Mouse (Mus musculus) embryonic facial prominence, embryonic 13.5 days (tissue): ENCODE results near the gene Cbfb. TPM values are rescaled to one million over a fixed set of nuclear protein-coding genes. Genes with fewer than 3 reads are reported as not detected.
A peak's percentile ranks its signal among the peaks of the same experiment; 100 is the strongest.
"Not testable (repeated sequence)": the region's sequence is repeated elsewhere in the genome, so short reads cannot be mapped to it uniquely, and the experiment has no call there.

Source experiments
- ATAC-seq: fragments of 200-750 bp; cut with Nextera tagmentation; 2 replicates; pipeline ENCODE4 v1.8.0; 2017; ENCODE audit warnings: low read depth; ENCODE audit not compliant: insufficient number of reproducible peaks, insufficient read depth, low FRiP score, low TSS enrichment
- H3K27ac ChIP-seq: fragments of 300-500 bp; sonication (generic); 2 replicates; pipeline ENCODE4 v1.5.1; 2015; ENCODE audit warnings: moderate library complexity, mild to moderate bottlenecking, inconsistent platforms
- H3K27me3 ChIP-seq: fragments of 300-500 bp; sonication (generic); 2 replicates; pipeline ENCODE4 v1.6.1; 2015; ENCODE audit warnings: mild to moderate bottlenecking, inconsistent platforms
- H3K36me3 ChIP-seq: fragments of 300-500 bp; sonication (generic); 2 replicates; pipeline ENCODE4 v1.6.1; 2015; ENCODE audit warnings: mild to moderate bottlenecking, inconsistent platforms
- H3K4me1 ChIP-seq: fragments of 300-500 bp; sonication (generic); 2 replicates; pipeline ENCODE4 v1.6.1; 2015; ENCODE audit warnings: inconsistent platforms
- H3K4me2 ChIP-seq: fragments of 300-500 bp; sonication (generic); 2 replicates; pipeline ENCODE4 v1.6.1; 2015; ENCODE audit warnings: moderate library complexity, mild to moderate bottlenecking, inconsistent platforms
- H3K4me3 ChIP-seq: fragments of 300-500 bp; sonication (generic); 2 replicates; pipeline ENCODE4 v1.5.1; 2015; ENCODE audit warnings: mild to moderate bottlenecking, inconsistent platforms
- H3K9ac ChIP-seq: fragments of 300-500 bp; sonication (generic); 2 replicates; pipeline ENCODE4 v1.6.1; 2015; ENCODE audit warnings: mild to moderate bottlenecking, inconsistent platforms
- H3K9me3 ChIP-seq: fragments of 300-500 bp; sonication (generic); 2 replicates; pipeline ENCODE4 v1.6.1; 2016; ENCODE audit warnings: inconsistent platforms
- WGBS: fragments of 180-500 bp; shearing (Covaris S2); methylation state at CpG from one replicate; pipeline ENCODE4 v1.1.7; 2015; ENCODE audit warnings: mixed read lengths; 5-methylcytosine and 5-hydroxymethylcytosine counted together
- polyA plus RNA-seq: library from polyadenylated mRNA; unstranded; fragments of >200 nt; fragmentation: Nextera tagmentation; extraction: Ambion mirVana; gene quantifications from 2 replicates; pipeline ENCODE4 v1.2.1, GENCODE M21; 2015

Cbfb gene
- polyA plus RNA-seq, 1 experiment from 2014 or later = 102 TPM

- Histone ChIP-seq H3K4me3 (peak overlapping the region; percentile 73), H3K27ac (peak overlapping the region; percentile 82), H3K36me3 (no peaks in the 10 kb centered on the region), H3K9ac (peak overlapping the region; percentile 88), H3K4me2 (peak overlapping the region; percentile 79), H3K4me1 (peaks cover 17% of the 10 kb centered on the region), H3K27me3 (no peaks in the 10 kb centered on the region), H3K9me3 (no peaks in the 10 kb centered on the region)
- WGBS = under 1% methylated on average over 27 of the region's 27 CpGs
- no peak; the same call in 1 of the 2 replicates for ATAC-seq
Measured at GRCm38 (mm10) chr8:105225272-105225593, 54.8 kb downstream of the Cbfb start.

- 31% methylated on average over 6 of the region's 6 CpGs for WGBS
- H3K36me3 ChIP-seq = no peaks in the 10 kb centered on the region
- no peaks in the 10 kb centered on the region for H3K27me3 ChIP-seq
- peaks cover 17% of the 10 kb centered on the region for H3K4me1 ChIP-seq
- no peak for ATAC-seq
- H3K27ac ChIP-seq = no peak overlapping the region
- H3K4me3 ChIP-seq = peak overlapping the region; percentile 73
- peak overlapping the region; percentile 88 for H3K9ac ChIP-seq
- peak overlapping the region; percentile 79 for H3K4me2 ChIP-seq
- no peaks in the 10 kb centered on the region for H3K9me3 ChIP-seq
Measured at GRCm38 (mm10) chr8:105225917-105226316, 55.4 kb downstream of the Cbfb start.

GRCm38 (mm10) chr8:105231503-105232320 is 61.2 kb downstream of the Cbfb start:
- Histone ChIP-seq H3K27ac (no peak overlapping the region), H3K4me2 (no peak overlapping the region), H3K36me3 (peaks cover 28% of the 10 kb centered on the region), H3K27me3 (no peaks in the 10 kb centered on the region), H3K9me3 (no peaks in the 10 kb centered on the region), H3K4me3 (no peak overlapping the region), H3K9ac (no peak overlapping the region), H3K4me1 (peaks cover 2% of the 10 kb centered on the region; the same call in 1 of the 2 replicates)
- no peak for ATAC-seq
- WGBS = 84% methylated on average over 12 of the region's 12 CpGs

GRCm38 (mm10) chr8:105232321-105232693 is 61.8 kb downstream of the Cbfb start:
- 91% methylated on average over 4 of the region's 4 CpGs for WGBS
- H3K27me3 ChIP-seq, ATAC-seq, H3K27ac ChIP-seq, H3K9me3 ChIP-seq, H3K9ac ChIP-seq, H3K4me3 ChIP-seq, H3K4me2 ChIP-seq, H3K4me1 ChIP-seq: not testable (repeated sequence)
- peaks cover 31% of the 10 kb centered on the region for H3K36me3 ChIP-seq

GRCm38 (mm10) chr8:105233126-105233935 is 62.9 kb downstream of the Cbfb start:
- H3K27ac ChIP-seq = no peak overlapping the region
- H3K27me3 ChIP-seq = no peaks in the 10 kb centered on the region
- 77% methylated on average over 1 of the region's 1 CpGs for WGBS
- ATAC-seq = no peak
- peaks cover 31% of the 10 kb centered on the region for H3K36me3 ChIP-seq
- H3K4me3 ChIP-seq = no peak overlapping the region
- no peak overlapping the region for H3K9ac ChIP-seq
- H3K4me1 ChIP-seq = no peaks in the 10 kb centered on the region
- no peaks in the 10 kb centered on the region for H3K9me3 ChIP-seq
- no peak overlapping the region for H3K4me2 ChIP-seq

GRCm38 (mm10) chr8:105235206-105235605 is 64.7 kb downstream of the Cbfb start:
- Histone ChIP-seq H3K36me3 (peaks cover 49% of the 10 kb centered on the region), H3K4me1 (no peaks in the 10 kb centered on the region), H3K27me3 (no peaks in the 10 kb centered on the region), H3K9me3 (no peaks in the 10 kb centered on the region), H3K4me2 (no peak overlapping the region), H3K27ac (no peak overlapping the region), H3K9ac (no peak overlapping the region), H3K4me3 (no peak overlapping the region)
- ATAC-seq = no peak
- WGBS = 56% methylated on average over 1 of the region's 1 CpGs

GRCm38 (mm10) chr8:105237442-105238142 is 67.1 kb downstream of the Cbfb start:
- 92% methylated on average over 14 of the region's 14 CpGs for WGBS
- Histone ChIP-seq H3K36me3 (peaks cover 66% of the 10 kb centered on the region), H3K9me3 (no peaks in the 10 kb centered on the region), H3K4me3 (no peak overlapping the region), H3K4me1 (no peaks in the 10 kb centered on the region), H3K9ac (no peak overlapping the region), H3K27ac (no peak overlapping the region), H3K4me2 (no peak overlapping the region), H3K27me3 (no peaks in the 10 kb centered on the region)
- ATAC-seq = no peak

- WGBS = 94% methylated on average over 7 of the region's 7 CpGs
- Histone ChIP-seq H3K9ac (no peak overlapping the region), H3K4me3 (no peak overlapping the region), H3K27me3 (no peaks in the 10 kb centered on the region), H3K4me1 (no peaks in the 10 kb centered on the region), H3K4me2 (no peak overlapping the region), H3K36me3 (peaks cover 57% of the 10 kb centered on the region), H3K9me3 (no peaks in the 10 kb centered on the region), H3K27ac (no peak overlapping the region)
- ATAC-seq = no peak
Measured at GRCm38 (mm10) chr8:105241016-105241415, 70.5 kb downstream of the Cbfb start.

- peaks cover 14% of the 10 kb centered on the region for H3K27me3 ChIP-seq
- H3K27ac ChIP-seq = no peak overlapping the region
- 92% methylated on average over 6 of the region's 6 CpGs for WGBS
- no peak overlapping the region for H3K4me2 ChIP-seq
- H3K9ac ChIP-seq = no peak overlapping the region
- no peak for ATAC-seq
- no peaks in the 10 kb centered on the region for H3K9me3 ChIP-seq
- no peak overlapping the region for H3K4me3 ChIP-seq
- peaks cover 20% of the 10 kb centered on the region for H3K4me1 ChIP-seq
- H3K36me3 ChIP-seq = peaks cover 62% of the 10 kb centered on the region
Measured at GRCm38 (mm10) chr8:105251954-105252353, 81.5 kb downstream of the Cbfb start.

- Histone ChIP-seq H3K4me2 (0 out of 2 replicates have a peak overlapping the region, but pooled peaks have one; percentile 90), H3K36me3 (peaks cover 55% of the 10 kb centered on the region), H3K27me3 (peaks cover 22% of the 10 kb centered on the region), H3K4me1 (peaks cover 20% of the 10 kb centered on the region), H3K27ac (no peak overlapping the region), H3K4me3 (peak overlapping the region; percentile 73; the same call in 1 of the 2 replicates), H3K9ac (peak overlapping the region; percentile 86; the same call in 1 of the 2 replicates), H3K9me3 (no peaks in the 10 kb centered on the region)
- no peak for ATAC-seq
- WGBS = 86% methylated on average over 10 of the region's 10 CpGs
Measured at GRCm38 (mm10) chr8:105252680-105253537, 82.4 kb downstream of the Cbfb start.

- peaks cover 47% of the 10 kb centered on the region for H3K36me3 ChIP-seq
- peaks cover 31% of the 10 kb centered on the region for H3K27me3 ChIP-seq
- H3K9me3 ChIP-seq = no peaks in the 10 kb centered on the region
- peak overlapping the region; percentile 91; the same call in 1 of the 2 replicates for H3K27ac ChIP-seq
- 36% methylated on average over 20 of the region's 20 CpGs for WGBS
- H3K4me3 ChIP-seq = peak overlapping the region; percentile 73
- H3K4me2 ChIP-seq = peak overlapping the region; percentile 90
- H3K9ac ChIP-seq = peak overlapping the region; percentile 86
- H3K4me1 ChIP-seq = peaks cover 25% of the 10 kb centered on the region
- ATAC-seq = no peak
Measured at GRCm38 (mm10) chr8:105253766-105254151, 83.3 kb downstream of the Cbfb start.
